Mouse (Mus musculus): Measurements from ENCODE around the gene Pcx. TPM values are rescaled to one million over a fixed set of nuclear protein-coding genes. Genes with fewer than 3 reads are reported as not detected.

Gene Pcx
- polyA plus RNA-seq, 1 experiment from 2014 or later, result 22.8 TPM

- no peak overlapping the region for H3K4me3 ChIP-seq
- no peaks in the 10 kb centered on the region for H3K4me1 ChIP-seq
- no peaks in the 10 kb centered on the region for H3K36me3 ChIP-seq
- H3K27ac ChIP-seq, result no peak overlapping the region
- ATAC-seq (ENCODE audit: low FRiP score, low read depth), result no peak
- H3K9me3 ChIP-seq, result no peaks in the 10 kb centered on the region
- H3K9ac ChIP-seq, result no peak overlapping the region
- H3K27me3 ChIP-seq, result no peaks in the 10 kb centered on the region
- no peak overlapping the region for H3K4me2 ChIP-seq (replicated peaks)
Measured at GRCm38 (mm10) chr19:4535922-4536321, 25.6 kb downstream of the Pcx start.

DNA sequence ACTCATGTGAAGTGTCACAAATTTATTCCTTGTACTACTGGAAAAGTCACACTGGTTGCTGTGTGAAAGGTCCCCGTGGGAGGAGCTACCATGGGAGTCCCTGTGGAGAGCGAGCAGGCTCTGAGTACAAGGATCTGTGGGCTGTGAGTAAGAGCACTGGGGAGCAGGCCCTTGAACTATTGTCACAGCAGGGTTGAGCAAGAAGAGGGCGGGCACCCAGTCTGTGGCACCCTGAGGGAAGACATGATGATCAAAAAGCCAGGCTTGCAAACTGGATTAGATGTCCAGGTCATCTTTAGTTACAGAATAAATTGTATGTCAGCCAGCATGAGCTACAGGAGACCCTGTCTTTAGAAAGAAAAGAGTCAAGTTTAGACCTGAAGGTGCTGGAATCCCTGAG is 26.3 kb downstream of the Pcx start:
- no peak overlapping the region for H3K9ac ChIP-seq
- H3K27ac ChIP-seq, result no peak overlapping the region
- no peak overlapping the region for H3K4me3 ChIP-seq
- H3K4me2 ChIP-seq (replicated peaks), result no peak overlapping the region
- no peaks in the 10 kb centered on the region for H3K27me3 ChIP-seq
- H3K9me3 ChIP-seq, result no peaks in the 10 kb centered on the region
- H3K4me1 ChIP-seq, result no peaks in the 10 kb centered on the region
- WGBS, result 64% methylated on average over 3 of the region's 3 CpGs
- ATAC-seq (ENCODE audit: low FRiP score, low read depth), result no peak
- H3K36me3 ChIP-seq, result no peaks in the 10 kb centered on the region

DNA sequence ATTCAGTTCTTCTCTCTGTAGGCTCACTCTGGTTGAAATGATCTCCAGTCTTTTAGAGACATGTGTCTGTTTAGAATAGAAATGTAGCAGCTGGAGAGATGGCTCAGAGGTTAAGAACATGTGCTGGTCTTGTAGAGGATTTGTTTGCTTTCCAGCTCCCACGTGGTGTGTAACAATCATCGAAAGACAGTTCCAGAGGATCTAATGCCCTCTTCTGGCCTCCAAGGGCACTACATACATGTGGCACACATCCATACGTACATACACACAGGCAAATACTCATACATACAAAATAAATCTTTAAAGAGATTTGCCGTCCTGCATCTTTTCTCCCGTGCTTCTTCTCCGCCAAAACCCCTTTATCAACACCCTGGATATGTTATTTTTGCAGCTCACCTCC is 30.0 kb downstream of the Pcx start:
- ATAC-seq (ENCODE audit: low FRiP score, low read depth), result no peak
- no peak overlapping the region for H3K4me3 ChIP-seq
- no peaks in the 10 kb centered on the region for H3K4me1 ChIP-seq
- no peak overlapping the region for H3K4me2 ChIP-seq (replicated peaks)
- WGBS, result 91% methylated on average over 6 of the region's 6 CpGs
- no peak overlapping the region for H3K9ac ChIP-seq
- H3K27ac ChIP-seq, result no peak overlapping the region
- no peaks in the 10 kb centered on the region for H3K9me3 ChIP-seq
- H3K36me3 ChIP-seq, result no peaks in the 10 kb centered on the region
- H3K27me3 ChIP-seq, result no peaks in the 10 kb centered on the region

DNA sequence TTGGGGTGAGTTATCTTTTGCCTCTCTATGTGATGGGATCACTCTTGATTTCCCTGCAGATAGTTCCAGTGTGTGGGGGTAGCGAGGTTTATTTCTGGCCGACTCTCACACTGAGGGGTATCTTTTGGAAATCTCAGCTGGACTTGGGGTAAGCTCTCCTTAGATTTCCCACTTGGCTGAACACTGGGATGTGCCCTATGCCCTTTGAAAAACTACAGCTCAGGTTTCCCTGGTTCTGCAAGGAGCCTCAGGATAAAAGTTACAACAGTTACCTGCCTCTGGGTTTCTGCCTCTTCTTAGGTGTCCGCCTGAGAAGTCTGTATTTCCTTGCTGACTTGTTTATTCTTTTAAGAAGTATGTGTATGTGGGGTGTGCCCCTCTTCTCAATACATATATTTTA is 30.7 kb downstream of the Pcx start:
- WGBS, result 87% methylated on average over 3 of the region's 3 CpGs
- no peaks in the 10 kb centered on the region for H3K27me3 ChIP-seq
- H3K9ac ChIP-seq, result no peak overlapping the region
- no peaks in the 10 kb centered on the region for H3K36me3 ChIP-seq
- H3K9me3 ChIP-seq, result no peaks in the 10 kb centered on the region
- no peaks in the 10 kb centered on the region for H3K4me1 ChIP-seq
- no peak overlapping the region for H3K4me3 ChIP-seq
- ATAC-seq (ENCODE audit: low FRiP score, low read depth), result no peak
- H3K4me2 ChIP-seq (replicated peaks), result no peak overlapping the region
- H3K27ac ChIP-seq, result no peak overlapping the region

DNA sequence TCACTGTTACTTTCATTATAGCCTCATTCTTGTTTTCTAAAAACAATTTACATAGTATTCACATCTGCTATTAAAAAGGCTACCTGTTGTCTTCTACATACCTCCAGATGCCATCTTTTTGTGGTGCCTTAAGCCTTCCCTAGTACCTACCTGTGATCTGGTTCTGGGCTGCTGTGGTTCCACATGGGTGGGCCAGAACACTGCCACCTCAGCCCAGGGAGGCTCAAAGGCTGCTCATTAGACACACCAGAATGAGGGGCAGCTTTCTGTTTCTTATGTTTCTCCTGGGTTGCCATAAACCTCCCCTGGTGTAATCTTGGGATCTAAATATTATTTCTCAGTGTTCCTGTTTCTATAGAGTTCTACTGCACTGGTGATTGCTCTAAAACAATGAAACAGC is 31.8 kb downstream of the Pcx start:
- Histone ChIP-seq H3K4me1 (no peaks in the 10 kb centered on the region), H3K27me3 (no peaks in the 10 kb centered on the region), H3K9me3 (no peaks in the 10 kb centered on the region), H3K27ac (no peak overlapping the region), H3K36me3 (no peaks in the 10 kb centered on the region), H3K4me3 (no peak overlapping the region), H3K4me2 (replicated peaks) (no peak overlapping the region), H3K9ac (no peak overlapping the region)
- ATAC-seq (ENCODE audit: low FRiP score, low read depth), result no peak

- Histone ChIP-seq H3K27me3 (no peaks in the 10 kb centered on the region), H3K27ac (no peak overlapping the region), H3K9ac (no peak overlapping the region), H3K4me2 (replicated peaks) (no peak overlapping the region), H3K4me1 (peaks cover 7% of the 10 kb centered on the region; the same call in 1 of the 2 replicates), H3K4me3 (no peak overlapping the region), H3K36me3 (no peaks in the 10 kb centered on the region), H3K9me3 (no peaks in the 10 kb centered on the region)
- no peak for ATAC-seq (ENCODE audit: low FRiP score, low read depth)
- WGBS, result 88% methylated on average over 4 of the region's 4 CpGs
Measured at GRCm38 (mm10) chr19:4545091-4545490, 34.8 kb downstream of the Pcx start.

GRCm38 (mm10) chr19:4545841-4546240 is 35.6 kb downstream of the Pcx start:
- no peak for ATAC-seq (ENCODE audit: low FRiP score, low read depth)
- 85% methylated on average over 6 of the region's 6 CpGs for WGBS
- H3K4me3 ChIP-seq, result no peak overlapping the region
- no peak overlapping the region for H3K4me2 ChIP-seq (replicated peaks)
- H3K27me3 ChIP-seq, result no peaks in the 10 kb centered on the region
- no peak overlapping the region for H3K9ac ChIP-seq
- no peaks in the 10 kb centered on the region for H3K9me3 ChIP-seq
- no peak overlapping the region for H3K27ac ChIP-seq
- H3K36me3 ChIP-seq, result no peaks in the 10 kb centered on the region
- H3K4me1 ChIP-seq, result peaks cover 7% of the 10 kb centered on the region; the same call in 1 of the 2 replicates

GRCm38 (mm10) chr19:4547801-4548200 is 37.5 kb downstream of the Pcx start:
- Histone ChIP-seq H3K36me3 (no peaks in the 10 kb centered on the region), H3K9ac (no peak overlapping the region), H3K27me3 (no peaks in the 10 kb centered on the region), H3K27ac (no peak overlapping the region), H3K9me3 (no peaks in the 10 kb centered on the region), H3K4me2 (replicated peaks) (no peak overlapping the region), H3K4me1 (peaks cover 7% of the 10 kb centered on the region; the same call in 1 of the 2 replicates), H3K4me3 (no peak overlapping the region)
- 73% methylated on average over 6 of the region's 6 CpGs for WGBS
- no peak for ATAC-seq (ENCODE audit: low FRiP score, low read depth)

- 71% methylated on average over 3 of the region's 3 CpGs for WGBS
- Histone ChIP-seq H3K9ac (no peak overlapping the region), H3K4me2 (replicated peaks) (no peak overlapping the region), H3K27ac (no peak overlapping the region), H3K9me3 (no peaks in the 10 kb centered on the region), H3K27me3 (no peaks in the 10 kb centered on the region), H3K4me1 (peaks cover 7% of the 10 kb centered on the region; the same call in 1 of the 2 replicates), H3K4me3 (no peak overlapping the region), H3K36me3 (no peaks in the 10 kb centered on the region)
- ATAC-seq (ENCODE audit: low FRiP score, low read depth), result no peak
Measured at GRCm38 (mm10) chr19:4548305-4548883, 38.1 kb downstream of the Pcx start.

DNA sequence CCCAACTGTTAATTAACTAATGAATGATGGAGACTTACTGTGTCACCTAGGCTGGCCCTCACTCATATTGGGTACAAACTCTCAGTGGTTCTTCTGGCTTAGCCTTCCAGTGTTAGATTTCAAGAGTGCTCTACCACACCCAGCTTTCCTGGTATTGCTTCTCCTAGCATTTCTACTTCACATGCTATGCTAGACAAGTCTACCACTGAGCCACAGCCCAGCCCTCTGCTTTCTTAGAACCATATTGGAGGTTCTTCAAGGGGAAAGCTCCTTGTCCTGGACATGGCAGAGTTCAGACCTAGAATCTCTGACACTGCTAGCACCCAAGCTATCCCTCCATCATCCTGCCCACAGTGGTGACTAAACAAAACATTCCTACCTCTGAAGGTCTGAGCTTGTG is 44.0 kb downstream of the Pcx start:
- Histone ChIP-seq H3K36me3 (no peaks in the 10 kb centered on the region), H3K27me3 (no peaks in the 10 kb centered on the region), H3K4me1 (peaks cover 14% of the 10 kb centered on the region), H3K4me2 (replicated peaks) (no peak overlapping the region), H3K9me3 (no peaks in the 10 kb centered on the region), H3K4me3 (no peak overlapping the region), H3K27ac (no peak overlapping the region), H3K9ac (no peak overlapping the region)
- no peak for ATAC-seq (ENCODE audit: low FRiP score, low read depth)

DNA sequence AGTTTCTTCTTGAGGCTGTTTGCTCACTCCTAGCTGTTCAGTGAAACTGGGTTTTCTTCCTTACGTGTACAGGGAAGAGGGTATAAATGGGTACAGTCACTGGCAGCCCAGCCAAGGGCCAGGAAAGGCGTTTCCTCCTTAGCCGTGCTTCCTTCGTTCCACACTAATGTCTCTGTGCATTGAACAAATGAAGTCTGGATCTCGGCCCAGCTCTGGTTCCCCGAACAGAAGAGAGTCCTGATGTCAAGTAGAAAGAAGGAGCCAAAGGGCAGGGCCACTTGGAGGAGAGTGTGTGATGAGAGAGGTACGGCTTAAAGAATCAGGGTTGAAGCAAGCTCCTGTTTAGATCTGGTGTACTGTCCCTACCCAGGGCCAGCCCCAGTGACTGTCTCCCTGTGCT is 44.8 kb downstream of the Pcx start:
- no peak for ATAC-seq (ENCODE audit: low FRiP score, low read depth)
- peaks cover 18% of the 10 kb centered on the region for H3K4me1 ChIP-seq
- 81% methylated on average over 7 of the region's 7 CpGs for WGBS
- no peaks in the 10 kb centered on the region for H3K27me3 ChIP-seq
- H3K9me3 ChIP-seq, result no peaks in the 10 kb centered on the region
- no peaks in the 10 kb centered on the region for H3K36me3 ChIP-seq
- no peak overlapping the region for H3K4me3 ChIP-seq
- no peak overlapping the region for H3K9ac ChIP-seq
- H3K4me2 ChIP-seq (replicated peaks), result no peak overlapping the region
- no peak overlapping the region for H3K27ac ChIP-seq

DNA sequence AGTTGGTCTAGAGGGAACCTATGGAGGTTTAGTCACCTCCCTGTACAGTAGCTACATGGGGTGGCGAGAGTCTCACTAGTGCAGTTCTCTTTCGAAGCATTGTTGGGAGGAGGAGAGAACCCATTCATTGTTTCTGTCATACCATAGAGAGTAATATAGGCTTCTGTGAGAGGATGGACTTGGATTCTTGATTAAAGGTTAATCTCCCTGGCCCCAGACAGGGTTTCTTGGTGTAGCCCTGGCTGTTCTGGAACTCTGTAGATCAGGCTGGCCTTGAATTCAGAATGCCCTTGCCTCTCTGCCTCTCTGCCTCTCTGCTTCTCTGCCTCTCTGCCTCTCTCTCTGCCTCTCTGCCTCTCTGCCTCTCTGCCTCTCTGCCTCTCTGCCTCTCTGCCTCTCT is 46.5 kb downstream of the Pcx start:
- H3K4me2 ChIP-seq (replicated peaks), result no peak overlapping the region
- no peaks in the 10 kb centered on the region for H3K27me3 ChIP-seq
- H3K27ac ChIP-seq, result no peak overlapping the region
- H3K9ac ChIP-seq, result no peak overlapping the region
- no peak overlapping the region for H3K4me3 ChIP-seq
- no peaks in the 10 kb centered on the region for H3K9me3 ChIP-seq
- 91% methylated on average over 2 of the region's 2 CpGs for WGBS
- H3K4me1 ChIP-seq, result peaks cover 21% of the 10 kb centered on the region
- ATAC-seq (ENCODE audit: low FRiP score, low read depth), result no peak
- no peaks in the 10 kb centered on the region for H3K36me3 ChIP-seq

DNA sequence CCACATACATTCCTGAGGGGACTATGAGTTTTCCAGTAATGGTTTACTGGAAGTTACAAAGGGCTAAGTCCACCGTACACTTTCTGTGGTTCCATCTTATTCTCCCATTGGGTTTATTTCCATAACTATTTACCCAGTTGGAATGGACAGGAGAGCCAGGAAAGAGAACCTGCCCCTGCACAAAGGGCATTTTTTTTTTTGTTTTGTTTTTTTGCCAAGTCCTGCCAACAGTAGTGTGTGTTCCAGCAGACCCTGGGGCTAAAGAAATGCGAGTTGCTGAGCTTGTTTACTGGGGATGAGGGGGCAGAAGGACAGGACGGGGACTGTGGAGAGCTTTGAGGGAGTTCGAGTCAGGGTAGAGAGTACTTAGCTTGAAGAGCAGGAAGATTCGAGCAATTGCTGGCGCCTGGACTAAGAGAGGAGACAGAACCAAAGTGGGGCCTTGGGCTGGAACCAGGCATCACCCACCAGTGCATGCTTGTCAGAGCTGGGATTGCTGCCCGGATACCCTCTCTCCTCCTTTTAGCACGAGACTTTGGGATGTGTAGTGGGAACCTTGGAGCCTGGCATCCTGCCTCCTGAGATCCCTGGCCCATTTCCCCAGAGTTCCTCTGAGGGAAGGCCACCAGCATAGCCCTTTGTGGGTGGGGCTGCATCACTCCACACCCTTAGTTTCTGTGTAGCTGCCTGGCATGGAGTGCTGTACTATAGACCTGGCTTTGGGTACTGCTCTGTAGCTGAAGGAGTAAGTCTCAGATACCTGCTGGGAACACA is 47.7 kb downstream of the Pcx start:
- H3K4me2 ChIP-seq (replicated peaks), result no peak overlapping the region
- WGBS, result 65% methylated on average over 8 of the region's 8 CpGs
- H3K27me3 ChIP-seq, result no peaks in the 10 kb centered on the region
- H3K36me3 ChIP-seq, result no peaks in the 10 kb centered on the region
- no peak overlapping the region for H3K27ac ChIP-seq
- ATAC-seq (ENCODE audit: low FRiP score, low read depth), result no peak
- no peak overlapping the region for H3K4me3 ChIP-seq
- H3K4me1 ChIP-seq, result peaks cover 21% of the 10 kb centered on the region
- no peaks in the 10 kb centered on the region for H3K9me3 ChIP-seq
- no peak overlapping the region for H3K9ac ChIP-seq
